Mouse (Mus musculus): ENCODE results near the gene Sema3e. TPM values are rescaled to one million over a fixed set of nuclear protein-coding genes. Genes with fewer than 3 reads are reported as not detected.
A peak's percentile ranks its signal among the peaks of the same experiment; 100 is the strongest.

Gene Sema3e
- 1 to 10 TPM; 1.4 to 1.5 TPM for total RNA-seq (2021)
- long read RNA-seq, experiment 1: 0 reads
- long read RNA-seq, experiment 2, full-length matches to known transcripts: 2 of 2 reads
- long read RNA-seq, experiment 2, partial matches to known transcripts: 0 of 2 reads
- long read RNA-seq, experiment 2, other reads (novel, unspliced or antisense): 0 of 2 reads

DNA sequence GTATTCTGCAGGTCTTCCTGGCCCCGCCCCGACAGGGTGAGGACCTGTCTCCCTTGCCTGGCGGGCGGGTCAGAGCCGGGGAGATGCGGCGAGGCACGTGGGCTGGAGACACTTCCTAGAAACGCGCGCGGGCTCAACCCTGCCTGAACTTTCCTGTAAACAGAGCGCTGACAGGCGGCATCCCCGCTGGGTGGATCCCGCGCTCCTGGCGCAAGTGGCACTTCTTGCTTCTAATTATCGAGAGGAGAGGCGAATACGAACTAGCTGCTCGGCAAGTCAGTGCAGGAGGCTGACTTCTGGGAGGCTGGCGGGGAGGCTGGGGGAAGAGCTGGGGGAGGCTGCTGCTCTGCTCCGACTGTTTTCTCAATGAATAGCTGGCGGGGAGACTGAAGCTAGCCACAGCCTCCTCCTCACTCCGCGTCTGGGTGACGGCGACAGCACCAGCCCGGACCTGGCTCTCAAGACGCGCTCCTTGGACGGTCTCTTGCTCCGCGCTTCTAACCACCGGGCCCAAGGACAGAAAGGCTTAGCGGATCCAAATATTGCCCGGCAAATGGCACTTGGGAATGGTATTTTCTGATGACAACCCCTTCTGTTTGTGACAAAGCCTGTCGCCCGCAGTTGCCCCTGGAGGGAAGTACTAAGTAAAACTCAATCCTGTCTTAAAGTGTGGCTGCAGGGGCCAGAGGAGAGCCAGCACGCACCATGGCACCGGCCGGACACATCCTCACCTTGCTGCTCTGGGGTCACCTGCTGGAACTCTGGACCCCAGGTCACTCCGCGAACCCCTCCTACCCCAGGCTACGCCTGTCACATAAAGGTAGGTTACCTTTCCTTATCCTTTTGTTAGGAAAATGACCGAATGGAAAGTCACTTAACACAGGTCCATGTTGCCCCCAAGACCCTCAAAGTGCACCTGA is at the start of gene Sema3e:
Gene Sema3e (plus strand): TSS at position 72 of the 920 bp plus-strand sequence.
- peak in 1 of 2 experiments; percentile 17 for DNase-seq (ENCODE audit: low spot score in 2 of 2)

GRCm38 (mm10) chr5:13977576-13977975 is 47.5 kb upstream of the Sema3e start:
- DNase-seq (ENCODE audit: low spot score in 2 of 2): no peak

DNA sequence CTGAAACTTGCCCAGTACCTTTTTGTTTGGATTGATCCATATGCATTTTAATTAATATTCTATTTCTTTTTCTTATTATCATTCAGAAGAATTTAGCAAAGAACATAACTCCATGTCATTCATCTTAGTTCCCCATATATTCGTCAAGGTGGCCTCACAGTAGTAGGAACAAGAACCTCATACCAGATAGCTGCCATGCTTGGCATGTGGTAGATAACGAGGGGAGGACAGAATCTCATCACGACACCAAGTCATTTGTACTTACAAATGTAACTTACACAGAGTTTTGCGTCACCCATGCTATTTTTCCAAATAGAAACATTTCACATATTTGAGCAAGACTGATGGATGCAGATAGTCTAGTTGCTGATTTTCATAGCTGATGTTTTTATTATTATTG is 45.9 kb upstream of the Sema3e start:
- no peak for DNase-seq (ENCODE audit: low spot score in 2 of 2)

DNA sequence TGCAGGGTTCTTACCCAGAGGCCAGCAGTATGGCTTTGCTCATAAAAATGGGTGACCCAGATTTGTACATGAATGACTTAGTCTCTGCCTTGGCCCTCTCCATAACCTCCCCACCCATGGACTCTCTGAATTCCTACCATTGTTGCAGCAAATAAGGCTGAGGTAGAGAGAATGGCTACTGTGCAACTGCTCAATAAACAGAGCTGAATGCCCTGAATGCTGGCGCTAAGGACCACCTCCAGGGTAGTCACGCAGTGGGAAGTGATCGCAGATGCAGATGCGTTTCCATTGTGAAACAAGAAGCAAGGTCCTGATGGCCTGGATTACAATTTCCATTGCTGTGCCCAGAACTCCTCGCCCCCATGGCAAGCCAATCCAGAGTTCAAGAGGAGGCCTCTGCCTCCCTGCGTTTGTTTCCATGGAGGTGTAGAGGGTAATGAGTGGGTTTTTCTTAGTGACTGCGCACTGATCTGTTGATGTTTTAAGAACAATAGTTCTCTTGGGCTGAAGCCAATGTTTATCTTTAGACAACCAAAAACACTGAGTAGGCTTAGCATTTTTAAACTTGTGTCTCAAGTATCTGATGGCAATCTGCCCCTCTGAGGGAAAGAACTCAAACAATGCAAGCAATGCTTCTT is 42.5 kb upstream of the Sema3e start:
- no peak for DNase-seq (ENCODE audit: low spot score in 2 of 2)

DNA sequence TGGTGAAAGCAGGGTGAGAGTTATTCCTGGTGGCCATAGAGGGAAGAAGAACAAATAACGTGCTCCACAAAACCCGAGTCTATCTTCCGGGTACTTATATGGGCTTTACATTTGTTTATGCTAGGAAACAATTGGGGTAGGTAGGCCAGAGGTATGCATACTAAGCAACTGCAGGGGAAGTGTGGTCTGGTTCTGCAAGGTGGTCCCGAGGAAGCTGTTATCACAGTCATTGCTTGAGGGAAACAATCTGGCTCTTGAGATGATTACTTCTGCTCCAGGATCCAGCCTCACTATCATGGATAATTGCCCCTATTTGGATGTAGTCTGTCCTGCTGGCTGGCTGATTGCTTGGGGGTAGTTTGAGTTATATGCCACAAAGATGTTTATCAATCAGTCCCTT is 41.5 kb upstream of the Sema3e start:
- no peak for DNase-seq (ENCODE audit: low spot score in 2 of 2)

DNA sequence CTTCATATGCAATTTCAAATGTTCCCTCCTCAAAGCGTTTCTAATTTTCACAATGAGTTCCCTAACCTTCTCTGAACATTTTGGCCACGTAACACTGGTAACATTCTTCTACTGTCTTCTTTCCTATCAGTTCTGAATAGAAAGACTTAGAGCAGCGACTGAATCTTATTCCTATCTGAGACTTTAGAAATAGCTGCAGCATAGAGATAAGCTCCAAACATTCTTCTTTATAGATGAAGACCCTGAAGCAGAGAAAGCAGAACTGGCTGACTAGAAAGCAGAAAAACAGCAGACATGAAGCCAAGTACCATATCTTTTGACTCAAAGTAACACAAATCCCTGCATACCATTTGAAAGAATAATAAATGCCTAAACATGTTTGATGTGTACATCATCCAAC is 39.4 kb upstream of the Sema3e start:
- DNase-seq (ENCODE audit: low spot score in 2 of 2): no peak

DNA sequence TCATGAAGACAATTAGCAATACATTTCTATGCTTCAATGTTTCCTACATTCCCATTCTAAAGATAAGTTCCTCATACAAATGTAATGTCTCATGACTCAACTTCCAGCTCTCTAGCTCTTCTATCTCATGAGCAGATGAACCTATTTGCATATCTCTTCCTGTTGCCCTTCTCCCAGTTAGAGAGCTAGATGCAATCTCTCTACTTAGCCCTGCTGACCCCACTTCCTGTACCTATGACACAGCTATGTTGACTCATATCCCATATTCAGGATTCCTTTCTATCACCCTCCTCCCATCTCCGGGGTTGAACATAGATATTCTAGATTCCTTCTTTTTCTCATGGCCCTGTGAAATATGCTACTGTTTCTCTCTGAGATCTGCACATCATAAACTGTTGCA is 38.0 kb upstream of the Sema3e start:
- DNase-seq (ENCODE audit: low spot score in 2 of 2): no peak

DNA sequence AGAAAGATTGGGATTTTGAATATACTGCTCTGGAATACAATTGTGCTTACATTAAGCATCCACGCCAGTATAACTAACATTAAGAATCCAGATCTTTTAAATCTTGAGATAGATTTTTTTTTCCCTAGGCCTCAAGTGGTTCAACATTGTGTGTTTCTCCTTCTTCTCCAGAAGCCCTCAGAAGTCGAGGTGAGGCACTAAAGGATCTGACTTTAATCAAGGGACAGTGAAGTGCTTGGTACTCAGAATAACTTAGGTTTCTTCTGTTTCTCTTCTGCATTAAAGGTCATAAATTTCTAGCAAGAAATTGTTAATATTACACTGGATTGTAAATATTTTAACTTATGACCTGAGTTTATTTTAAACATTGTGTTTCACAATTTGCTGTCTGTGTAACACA is 37.1 kb upstream of the Sema3e start:
- DNase-seq (ENCODE audit: low spot score in 2 of 2): no peak

- DNase-seq (ENCODE audit: low spot score in 2 of 2): no peak
Measured at GRCm38 (mm10) chr5:13992734-13993396, 32.2 kb upstream of the Sema3e start.

DNA sequence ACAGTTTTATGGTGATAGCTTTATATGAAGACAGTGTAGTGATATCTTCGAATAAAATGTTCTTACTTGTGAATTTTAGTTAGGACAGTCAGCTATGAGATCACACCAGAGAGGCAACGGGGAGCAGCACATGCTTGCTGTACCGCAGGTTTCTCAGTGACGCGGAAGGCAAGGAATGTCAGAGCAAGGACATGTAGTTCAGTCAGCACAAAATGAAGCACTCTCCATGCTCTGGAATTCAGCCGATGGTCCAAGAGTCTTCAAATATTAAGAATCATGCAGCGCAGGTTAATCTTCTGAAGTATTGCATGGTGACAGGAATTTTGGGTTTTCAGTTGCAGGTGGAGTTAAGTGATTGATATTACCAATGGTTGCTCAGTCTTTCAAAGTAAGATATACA is 3.3 kb downstream of the Sema3e start:
- DNase-seq (ENCODE audit: low spot score in 2 of 2): no peak

- DNase-seq (ENCODE audit: low spot score in 2 of 2): no peak
Measured at GRCm38 (mm10) chr5:14030796-14031195, 5.7 kb downstream of the Sema3e start.

DNA sequence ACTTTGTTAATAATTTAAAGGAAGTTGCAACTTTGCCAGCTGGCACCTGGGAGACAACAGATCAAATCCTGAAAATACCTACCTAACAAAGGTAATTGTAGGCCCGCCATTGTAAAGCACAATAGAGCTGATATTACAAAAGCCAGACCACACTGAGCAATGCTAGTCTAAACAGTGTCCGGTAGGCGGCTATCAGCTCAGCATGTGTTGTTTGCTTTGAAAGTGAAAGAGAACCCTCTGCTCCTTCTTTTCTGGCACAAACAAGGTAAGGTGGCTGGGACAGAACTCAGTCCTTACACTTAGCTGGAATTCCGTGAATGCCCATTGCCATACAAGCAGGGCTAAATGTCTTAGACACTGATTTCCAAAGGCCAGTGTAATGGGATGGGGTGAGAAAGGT is 7.0 kb downstream of the Sema3e start:
- no peak for DNase-seq (ENCODE audit: low spot score in 2 of 2)

GRCm38 (mm10) chr5:14033302-14033701 is 8.2 kb downstream of the Sema3e start:
- no peak for DNase-seq (ENCODE audit: low spot score in 2 of 2)

DNA sequence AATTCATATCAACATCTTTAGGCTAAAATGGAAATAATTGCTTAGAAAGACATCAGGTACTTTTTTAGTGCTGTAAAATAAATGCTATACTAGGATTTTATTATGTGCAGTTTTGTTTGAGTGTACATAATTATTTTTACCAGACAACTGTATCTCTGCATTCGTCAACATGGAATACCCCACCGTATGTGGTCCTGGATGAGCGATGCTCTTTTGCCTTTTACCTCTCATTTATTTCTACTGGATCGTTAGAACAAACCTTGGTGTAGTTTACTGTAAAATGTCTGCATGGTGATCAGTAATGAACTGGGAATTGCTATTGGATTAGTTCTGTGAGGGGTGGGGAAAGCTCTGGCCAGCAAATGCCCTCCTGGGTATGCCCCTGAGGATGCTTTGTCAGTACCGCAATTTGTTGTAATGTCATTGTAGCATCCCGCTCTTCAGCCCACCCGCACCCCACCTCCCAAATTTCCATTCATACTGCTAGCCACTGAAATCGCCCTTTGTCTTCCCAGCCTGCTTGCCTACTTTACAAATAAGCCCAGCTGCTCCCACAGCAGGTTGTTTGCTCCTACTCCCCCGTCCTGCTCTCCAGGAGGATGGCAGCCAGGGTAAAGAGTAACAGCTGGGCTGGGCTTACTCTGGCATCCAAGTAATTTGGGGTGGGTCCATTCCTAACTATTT is 13.9 kb downstream of the Sema3e start:
- no peak for DNase-seq (ENCODE audit: low spot score in 2 of 2)

- DNase-seq (ENCODE audit: low spot score in 2 of 2): no peak
Measured at GRCm38 (mm10) chr5:14040208-14040607, 15.1 kb downstream of the Sema3e start.

DNA sequence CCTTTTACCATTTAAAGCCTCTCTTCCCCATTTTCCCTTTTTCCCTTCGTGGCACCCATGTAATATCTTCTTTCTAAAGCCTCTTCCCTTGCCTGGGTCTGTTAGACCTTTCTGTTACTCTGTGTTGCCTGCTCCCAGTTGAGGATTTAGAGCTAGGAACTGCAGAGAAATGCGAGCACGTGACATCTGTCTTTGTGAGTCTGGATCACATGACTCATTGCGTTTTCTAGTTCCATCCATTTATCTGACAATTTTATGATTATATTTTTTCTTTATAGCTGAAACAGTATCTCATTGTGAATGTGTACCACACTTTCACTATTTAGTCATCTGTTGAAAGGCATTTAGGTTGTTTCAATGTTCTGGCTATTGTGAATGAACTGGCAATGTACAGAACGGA is 18.0 kb downstream of the Sema3e start:
- no peak for DNase-seq (ENCODE audit: low spot score in 2 of 2)

GRCm38 (mm10) chr5:14043983-14044382 is 18.9 kb downstream of the Sema3e start:
- no peak for DNase-seq (ENCODE audit: low spot score in 2 of 2)

DNA sequence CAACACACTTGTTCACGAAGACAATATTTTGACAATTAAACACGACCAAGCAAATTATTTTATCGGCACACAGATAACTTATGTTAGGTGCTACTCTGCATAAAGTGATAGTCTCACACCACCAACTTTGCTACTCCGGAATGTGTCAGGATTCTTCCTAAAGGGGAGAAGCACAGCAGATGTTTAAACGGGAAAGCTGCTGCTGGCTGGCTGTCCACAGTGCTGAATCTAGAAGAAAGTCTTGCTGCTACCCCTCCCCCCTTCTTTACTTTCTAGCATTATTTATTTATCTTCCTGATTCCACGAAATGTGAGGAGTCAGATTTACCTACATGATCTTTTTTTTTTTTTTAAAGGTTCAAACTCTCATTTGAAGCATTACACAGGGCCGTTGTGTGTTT is 23.6 kb downstream of the Sema3e start:
- DNase-seq (ENCODE audit: low spot score in 2 of 2): no peak

DNA sequence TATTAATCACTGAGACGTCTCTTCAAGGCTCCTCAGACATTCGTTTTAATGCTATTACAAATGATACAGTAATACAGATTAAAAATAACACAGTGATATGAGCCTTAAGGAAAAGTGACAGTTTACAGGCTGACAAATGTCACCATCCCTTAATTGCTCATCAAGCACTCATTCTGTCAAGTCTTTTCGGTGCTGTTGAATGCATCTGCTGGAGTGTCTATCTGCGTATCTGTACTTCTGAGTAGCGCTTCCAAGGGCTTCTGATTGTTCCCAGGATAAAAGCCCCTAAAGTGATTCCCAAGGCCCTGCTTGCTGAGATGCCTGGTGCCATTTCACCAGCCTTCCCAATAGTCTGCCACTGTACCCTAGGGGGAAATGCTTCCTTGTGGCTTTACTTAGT is 29.4 kb downstream of the Sema3e start:
- DNase-seq (ENCODE audit: low spot score in 2 of 2): no peak

GRCm38 (mm10) chr5:14059895-14060553 is 34.9 kb downstream of the Sema3e start:
- no peak for DNase-seq (ENCODE audit: low spot score in 2 of 2)
